Mouse (Mus musculus): Measurements from ENCODE around the gene Fap. TPM values are rescaled to one million over a fixed set of nuclear protein-coding genes. Genes with fewer than 3 reads are reported as not detected.

Fap gene
- 13.0 TPM for polyA plus RNA-seq (2014; fragmentation: Illumina TruSeq; extraction: RNeasy Lipid Tissue Mini Kit (QIAGEN cat#74804))

DNA sequence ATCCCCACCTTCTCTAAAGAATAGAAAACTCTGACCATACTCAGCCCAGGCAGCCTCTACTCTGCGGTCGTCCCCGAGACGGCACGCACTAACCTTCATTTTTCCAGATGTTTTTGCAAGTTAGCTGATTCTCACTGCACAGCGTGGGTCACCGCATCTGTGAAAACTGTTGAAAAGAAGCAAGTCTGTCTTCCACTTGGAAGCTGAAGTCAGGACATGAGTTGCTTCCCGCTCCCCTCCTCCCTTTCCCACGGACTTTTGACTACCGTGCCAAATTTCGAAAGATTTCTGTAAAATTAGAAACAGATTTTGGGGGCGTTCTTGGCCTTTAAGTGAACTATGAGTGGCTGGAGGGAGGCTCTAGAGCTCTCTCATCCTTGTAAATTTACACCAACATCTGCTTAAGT lies at the start of gene Fap:
TSS of gene Fap (minus strand) at position 323 of the 407 bp plus-strand sequence.

GRCm38 (mm10) chr2:62483550-62483949 lies 90.3 kb downstream of the Fap start, which contains the start of gene Gcg:
Gene Gcg (minus strand): TSS chr2:62483650.

Other genes starting within 250 kb of the Fap start
- 23.9 TPM for gene Dpp4, start 161.8 kb downstream of the Fap start, polyA plus RNA-seq (2014; fragmentation: Illumina TruSeq; extraction: RNeasy Lipid Tissue Mini Kit (QIAGEN cat#74804))
- not detected for gene Gcg, start 90.4 kb downstream of the Fap start, polyA plus RNA-seq (2014; fragmentation: Illumina TruSeq; extraction: RNeasy Lipid Tissue Mini Kit (QIAGEN cat#74804))
- 32.4 TPM for gene Ifih1, start 72.2 kb upstream of the Fap start, polyA plus RNA-seq (2014; fragmentation: Illumina TruSeq; extraction: RNeasy Lipid Tissue Mini Kit (QIAGEN cat#74804))
- gene Gca, start 90.2 kb upstream of the Fap start, polyA plus RNA-seq (2014; fragmentation: Illumina TruSeq; extraction: RNeasy Lipid Tissue Mini Kit (QIAGEN cat#74804)), result 31.1 TPM